Mouse (Mus musculus): Measurements from ENCODE around the gene Hoxa4. TPM values are rescaled to one million over a fixed set of nuclear protein-coding genes. Genes with fewer than 3 reads are reported as not detected.

Hoxa4 gene
- polyA plus RNA-seq, 1 experiment, result not detected

- no peak for TF ChIP-seq CTCF (IDR thresholded peaks at IDR 0.05; ENCODE audit: extremely low read depth, insufficient read depth, low read length)
- TF ChIP-seq POLR2A (IDR thresholded peaks at IDR 0.05; ENCODE audit: extremely low read depth, insufficient read depth, low read length), result no peak
- no peaks in the 10 kb centered on the region for H3K4me1 ChIP-seq (ENCODE audit: control insufficient read depth, insufficient read depth, low read length)
- H3K4me3 ChIP-seq (ENCODE audit: insufficient read depth, low read length), result no peak overlapping the region
- H3K27ac ChIP-seq (ENCODE audit: insufficient read depth, low read length), result no peak overlapping the region
These were observed 38.2 kb upstream of the Hoxa4 start for GRCm38 (mm10) chr6:52229558-52230416.

GRCm38 (mm10) chr6:52228475-52229465 lies 37.2 kb upstream of the Hoxa4 start:
- no peak for TF ChIP-seq POLR2A (IDR thresholded peaks at IDR 0.05; ENCODE audit: extremely low read depth, insufficient read depth, low read length)
- no peak for TF ChIP-seq CTCF (IDR thresholded peaks at IDR 0.05; ENCODE audit: extremely low read depth, insufficient read depth, low read length)
- H3K4me3 ChIP-seq (ENCODE audit: insufficient read depth, low read length), result no peak overlapping the region
- H3K4me1 ChIP-seq (ENCODE audit: control insufficient read depth, insufficient read depth, low read length), result no peaks in the 10 kb centered on the region
- no peak overlapping the region for H3K27ac ChIP-seq (ENCODE audit: insufficient read depth, low read length)

DNA sequence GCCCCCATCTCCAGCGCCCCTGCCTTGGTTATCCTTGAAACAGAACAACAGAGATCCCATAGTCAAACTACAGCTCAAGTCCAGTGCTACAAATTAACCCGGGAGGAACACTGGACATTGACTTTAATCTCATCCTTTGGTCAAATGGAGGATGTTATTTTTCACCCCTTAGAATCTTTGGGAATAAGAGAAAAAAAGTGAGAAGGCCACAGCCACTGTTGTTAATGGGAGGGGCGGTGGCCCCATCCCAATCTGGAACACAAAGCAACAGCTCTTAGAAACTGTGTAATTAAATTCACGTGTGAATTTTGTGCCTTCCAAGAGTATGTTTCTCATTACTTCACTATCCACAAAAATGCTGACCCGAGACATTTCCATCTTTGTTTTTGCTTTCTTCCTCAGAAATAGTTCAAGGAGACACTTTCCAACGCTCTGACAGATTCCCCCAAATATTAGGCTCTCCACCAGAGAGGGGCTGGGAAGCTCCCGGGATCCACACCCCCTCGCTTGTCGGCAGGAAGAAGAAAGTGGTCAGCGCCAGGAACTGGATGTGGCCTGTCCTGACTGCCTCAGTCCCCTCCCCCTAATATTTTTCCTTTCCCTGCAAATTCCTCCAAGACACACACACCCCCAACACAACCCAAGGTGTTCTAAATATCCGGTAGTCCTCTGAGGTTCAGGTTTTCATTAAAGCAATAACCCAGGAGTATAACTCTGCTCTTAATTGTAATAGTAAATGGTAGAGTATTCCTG lies 36.1 kb upstream of the Hoxa4 start:
- TF ChIP-seq POLR2A (IDR thresholded peaks at IDR 0.05; ENCODE audit: extremely low read depth, insufficient read depth, low read length) (no peak), CTCF (IDR thresholded peaks at IDR 0.05; ENCODE audit: extremely low read depth, insufficient read depth, low read length) (no peak)
- Histone ChIP-seq H3K27ac (ENCODE audit: insufficient read depth, low read length) (no peak overlapping the region), H3K4me3 (ENCODE audit: insufficient read depth, low read length) (no peak overlapping the region), H3K4me1 (ENCODE audit: control insufficient read depth, insufficient read depth, low read length) (no peaks in the 10 kb centered on the region)

DNA sequence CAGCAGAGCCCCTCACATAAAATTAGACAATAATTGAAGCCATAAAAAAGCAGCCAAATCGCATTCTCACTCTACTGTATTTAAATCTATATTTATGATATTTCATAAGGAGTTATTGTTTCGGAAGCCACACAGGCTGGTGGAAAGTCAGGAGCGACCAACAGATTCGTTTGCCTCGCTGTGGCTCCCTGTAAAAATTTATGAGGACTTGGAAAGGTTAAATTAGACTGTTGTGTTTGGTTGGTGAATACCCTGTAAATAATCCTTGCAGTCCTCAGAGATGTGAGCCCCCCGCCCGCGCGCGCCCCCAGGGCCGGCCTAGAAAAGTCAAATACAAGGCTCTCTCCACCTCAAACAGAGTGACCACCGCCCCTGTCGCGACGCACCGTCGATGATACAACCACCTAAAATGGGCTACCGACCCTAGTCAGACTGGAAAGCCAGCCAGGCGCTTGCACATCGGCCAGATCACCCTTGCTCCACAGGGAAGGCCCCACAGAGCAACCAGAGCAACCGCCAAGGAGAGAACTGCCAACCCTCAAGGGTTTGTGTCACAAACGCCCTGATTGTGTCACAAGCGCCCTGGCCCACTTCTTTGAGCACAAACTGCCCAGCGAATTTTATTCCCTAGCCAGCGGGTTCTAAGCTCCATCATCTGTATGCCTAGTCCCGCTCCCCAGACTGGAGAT lies 35.2 kb upstream of the Hoxa4 start:
- Histone ChIP-seq H3K4me1 (ENCODE audit: control insufficient read depth, insufficient read depth, low read length) (no peaks in the 10 kb centered on the region), H3K4me3 (ENCODE audit: insufficient read depth, low read length) (no peak overlapping the region), H3K27ac (ENCODE audit: insufficient read depth, low read length) (no peak overlapping the region)
- no peak for TF ChIP-seq CTCF (IDR thresholded peaks at IDR 0.05; ENCODE audit: extremely low read depth, insufficient read depth, low read length)
- no peak for TF ChIP-seq POLR2A (IDR thresholded peaks at IDR 0.05; ENCODE audit: extremely low read depth, insufficient read depth, low read length)

- no peak overlapping the region for H3K4me3 ChIP-seq (ENCODE audit: insufficient read depth, low read length)
- H3K4me1 ChIP-seq (ENCODE audit: control insufficient read depth, insufficient read depth, low read length), result no peaks in the 10 kb centered on the region
- TF ChIP-seq POLR2A (IDR thresholded peaks at IDR 0.05; ENCODE audit: extremely low read depth, insufficient read depth, low read length) (no peak), CTCF (IDR thresholded peaks at IDR 0.05; ENCODE audit: extremely low read depth, insufficient read depth, low read length) (no peak)
These were observed 34.3 kb upstream of the Hoxa4 start for GRCm38 (mm10) chr6:52225612-52226568.

GRCm38 (mm10) chr6:52224895-52225611 lies 33.5 kb upstream of the Hoxa4 start:
- TF ChIP-seq CTCF (IDR thresholded peaks at IDR 0.05; ENCODE audit: extremely low read depth, insufficient read depth, low read length), result no peak
- no peak for TF ChIP-seq POLR2A (IDR thresholded peaks at IDR 0.05; ENCODE audit: extremely low read depth, insufficient read depth, low read length)
- Histone ChIP-seq H3K27ac (ENCODE audit: insufficient read depth, low read length) (no peak overlapping the region), H3K4me1 (ENCODE audit: control insufficient read depth, insufficient read depth, low read length) (no peaks in the 10 kb centered on the region), H3K4me3 (ENCODE audit: insufficient read depth, low read length) (no peak overlapping the region)

More at GRCm38 (mm10) chr6:52225612-52226568, 34.3 kb upstream of the Hoxa4 start:
- H3K27ac ChIP-seq (ENCODE audit: insufficient read depth, low read length), result no peak overlapping the region

DNA sequence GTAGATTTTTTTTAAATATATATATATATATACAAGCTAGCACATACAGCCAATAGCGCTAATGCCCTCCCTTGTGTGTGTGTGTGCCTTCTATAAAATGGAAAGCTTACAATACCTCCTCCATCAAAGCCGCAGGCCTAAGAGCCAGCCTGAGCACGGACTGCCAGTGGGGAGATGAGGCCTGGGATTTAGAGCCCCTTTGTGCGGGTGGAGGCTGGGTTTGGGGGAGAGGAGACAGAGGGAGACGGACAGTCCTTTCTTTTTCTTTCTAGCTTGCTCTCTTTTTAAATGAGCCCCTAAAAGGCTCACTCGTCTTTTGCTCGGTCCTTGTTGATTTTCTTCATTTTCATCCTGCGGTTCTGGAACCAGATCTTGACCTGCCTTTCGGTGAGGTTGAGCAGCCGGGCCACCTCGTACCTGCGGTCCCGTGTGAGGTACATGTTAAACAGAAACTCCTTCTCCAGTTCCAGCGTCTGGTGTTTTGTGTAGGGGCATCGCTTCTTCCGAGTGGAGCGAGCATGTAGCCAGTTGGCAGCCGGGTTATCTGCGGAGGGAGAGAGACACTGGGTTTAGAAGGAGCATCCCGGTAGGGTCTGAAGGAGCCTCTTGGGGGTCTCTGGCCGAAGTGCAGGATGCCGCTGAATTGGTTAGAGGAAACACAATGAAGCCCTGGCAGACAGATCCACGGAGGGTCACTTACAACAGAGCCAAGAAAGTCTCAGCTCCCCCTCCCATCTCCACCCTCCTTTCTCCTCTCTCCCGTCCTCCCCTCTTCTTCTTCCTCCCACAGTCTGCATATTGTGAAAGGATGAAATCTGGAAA lies 32.6 kb upstream of the Hoxa4 start:
- H3K27ac ChIP-seq (ENCODE audit: insufficient read depth, low read length), result no peak overlapping the region
- H3K4me3 ChIP-seq (ENCODE audit: insufficient read depth, low read length), result no peak overlapping the region
- TF ChIP-seq POLR2A (IDR thresholded peaks at IDR 0.05; ENCODE audit: extremely low read depth, insufficient read depth, low read length), result no peak
- TF ChIP-seq CTCF (IDR thresholded peaks at IDR 0.05; ENCODE audit: extremely low read depth, insufficient read depth, low read length), result no peak
- no peaks in the 10 kb centered on the region for H3K4me1 ChIP-seq (ENCODE audit: control insufficient read depth, insufficient read depth, low read length)
